Comparison of ENCODE assay signal across 9 mouse cellular contexts in the genomic region with DNA sequence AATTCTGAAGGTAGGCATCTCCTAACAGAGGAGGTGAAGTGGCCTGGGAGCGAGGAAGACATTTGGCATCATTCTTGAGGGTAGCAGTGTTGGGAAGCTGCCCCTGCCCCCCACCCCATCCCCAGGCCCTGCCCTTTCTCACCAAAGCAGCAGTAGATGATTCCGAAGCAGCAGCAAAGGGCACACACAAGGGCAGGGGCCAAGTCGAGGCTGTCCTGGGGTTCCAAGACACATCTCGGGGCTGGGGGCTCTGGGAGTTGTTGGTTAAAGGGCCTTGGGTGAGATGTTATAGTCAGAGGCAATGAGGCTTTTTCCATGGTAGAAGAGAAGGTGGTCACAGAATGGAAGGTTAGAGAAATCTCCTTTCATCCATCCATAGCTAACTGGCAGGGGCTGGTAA. TPM values are rescaled to one million over a fixed set of nuclear protein-coding genes. Genes with fewer than 3 reads are reported as not detected.
A peak's percentile ranks its signal among the peaks of the same experiment; 100 is the strongest.
DNase-seq lines count a peak whose midpoint lies in the region; ATAC-seq and TF ChIP-seq lines count a peak whose summit lies in the region.
"Had no signal": no experiment of that assay in that cellular context is flagged by ENCODE, and none has a peak within 500 bp of the region (broad histone marks: within the 10 kb centered on the region; RNA-seq: fewer than 3 reads in every experiment).

No protein-coding gene starts in this region.

- H3K9ac ChIP-seq in lung, embryonic 14.5 days = peak overlapping the region; percentile 87
- peak overlapping the region; percentile 80; the same call in 1 of the 2 replicates for H3K9ac ChIP-seq in forebrain, embryonic 14.5 days (ENCODE audit: low read length)
- H3K9ac ChIP-seq in limb, embryonic 12.5 days (replicated peaks) = peak overlapping the region; percentile 84
- peak overlapping the region; percentile 91 for H3K9ac ChIP-seq in neural tube, embryonic 15.5 days (replicated peaks)

- peak overlapping the region; percentile 99 for H3K27ac ChIP-seq in lung, embryonic 14.5 days (ENCODE audit: low read depth)
- H3K27ac ChIP-seq in forebrain, embryonic 14.5 days (ENCODE audit: low read depth, low read length) = no peak overlapping the region
- H3K27ac ChIP-seq in limb, embryonic 12.5 days = peak overlapping the region; percentile 99; the same call in 1 of the 2 replicates
- H3K27ac ChIP-seq in neural tube, embryonic 15.5 days (replicated peaks) = peak overlapping the region; percentile 98; the same call in 1 of the 2 replicates

- H3K9me3 ChIP-seq in lung, embryonic 14.5 days (ENCODE audit: low read depth, low read length) = no peaks in the 10 kb centered on the region
- no peaks in the 10 kb centered on the region for H3K9me3 ChIP-seq in forebrain, embryonic 14.5 days (replicated peaks; ENCODE audit: control insufficient read depth, low read length)
- no peaks in the 10 kb centered on the region for H3K9me3 ChIP-seq in limb, embryonic 12.5 days
- no peaks in the 10 kb centered on the region for H3K9me3 ChIP-seq in neural tube, embryonic 15.5 days (replicated peaks)

- no peak for DNase-seq in lung, embryonic 14.5 days
- DNase-seq in lung, postnatal 4 days = no peak
- no peak for DNase-seq in forebrain, embryonic 14.5 days (ENCODE audit: low spot score)
- no peak for DNase-seq in urinary bladder, postnatal 10 days (ENCODE audit: low spot score)
- DNase-seq in urinary bladder, postnatal 36 days (ENCODE audit: low spot score in 2 of 2) = no peak
- DNase-seq in cerebellum, adult 9-11 months = no peak
- DNase-seq: gastrocnemius, postnatal 36 days had no signal

- peaks cover 40% of the 10 kb centered on the region for H3K36me3 ChIP-seq in lung, embryonic 14.5 days (ENCODE audit: insufficient read depth)
- H3K36me3 ChIP-seq in forebrain, embryonic 14.5 days (ENCODE audit: control insufficient read depth, insufficient read depth, low read length) = peaks cover 16% of the 10 kb centered on the region
- peaks cover 55% of the 10 kb centered on the region for H3K36me3 ChIP-seq in limb, embryonic 12.5 days
- H3K36me3 ChIP-seq in neural tube, embryonic 15.5 days = peaks cover 15% of the 10 kb centered on the region; the same call in 1 of the 2 replicates

- TF ChIP-seq CTCF in lung, embryonic 14.5 days (IDR thresholded peaks at IDR 0.05; ENCODE audit: low read depth) = no peak

- H3K27me3 ChIP-seq in lung, embryonic 14.5 days (ENCODE audit: insufficient read depth, low read length) = no peaks in the 10 kb centered on the region
- H3K27me3 ChIP-seq in forebrain, embryonic 14.5 days (replicated peaks; ENCODE audit: control insufficient read depth, insufficient read depth, low read length) = no peaks in the 10 kb centered on the region
- H3K27me3 ChIP-seq in limb, embryonic 12.5 days = no peaks in the 10 kb centered on the region
- no peaks in the 10 kb centered on the region for H3K27me3 ChIP-seq in neural tube, embryonic 15.5 days (replicated peaks)

- peak overlapping the region; percentile 82 for H3K4me2 ChIP-seq in lung, embryonic 14.5 days
- peak overlapping the region; percentile 82 for H3K4me2 ChIP-seq in forebrain, embryonic 14.5 days (ENCODE audit: low read length)
- peak overlapping the region; percentile 87 for H3K4me2 ChIP-seq in limb, embryonic 12.5 days
- H3K4me2 ChIP-seq in neural tube, embryonic 15.5 days = peak overlapping the region; percentile 67

- H3K4me1 ChIP-seq in lung, embryonic 14.5 days (ENCODE audit: insufficient read depth) = peaks cover 18% of the 10 kb centered on the region
- H3K4me1 ChIP-seq in forebrain, embryonic 14.5 days (ENCODE audit: control insufficient read depth, insufficient read depth, low read length) = peaks cover 30% of the 10 kb centered on the region
- peaks cover 34% of the 10 kb centered on the region for H3K4me1 ChIP-seq in limb, embryonic 12.5 days (replicated peaks)
- peaks cover 43% of the 10 kb centered on the region for H3K4me1 ChIP-seq in neural tube, embryonic 15.5 days

- WGBS in lung, embryonic 14.5 days = 49% methylated on average over 4 of the region's 4 CpGs
- WGBS in forebrain, embryonic 14.5 days = 75% methylated on average over 4 of the region's 4 CpGs
- WGBS in limb, embryonic 12.5 days = 57% methylated on average over 4 of the region's 4 CpGs
- 66% methylated on average over 4 of the region's 4 CpGs for WGBS in neural tube, embryonic 15.5 days

- peak overlapping the region; percentile 80 for H3K4me3 ChIP-seq in lung, embryonic 14.5 days (ENCODE audit: low read depth, low read length)
- no peak overlapping the region for H3K4me3 ChIP-seq in forebrain, embryonic 14.5 days (ENCODE audit: low read depth, low read length)
- peak overlapping the region; percentile 77 for H3K4me3 ChIP-seq in limb, embryonic 12.5 days (replicated peaks)
- H3K4me3 ChIP-seq in neural tube, embryonic 15.5 days (replicated peaks) = peak overlapping the region; percentile 86

- no peak for ATAC-seq in lung, embryonic 14.5 days (ENCODE audit: insufficient read depth)
- no peak for ATAC-seq in forebrain, embryonic 14.5 days
- no peak for ATAC-seq in limb, embryonic 12.5 days (ENCODE audit: insufficient number of reproducible peaks, insufficient read depth, low FRiP score, low TSS enrichment, low read depth)
- no peak for ATAC-seq in neural tube, embryonic 15.5 days (ENCODE audit: low FRiP score)

RNA-seq across cellular contexts. Expression of a gene that starts 0.9 kb away (rescaled TPM):
- 34.9 and 38.2 TPM in 2 replicates for polyA plus RNA-seq in lung, embryonic 14.5 days (2014; fragmentation: Nextera tagmentation; extraction: Ambion mirVana)
- polyA plus RNA-seq in forebrain, embryonic 14.5 days (2014; fragmentation: Nextera tagmentation; extraction: Ambion mirVana) = 40.6 and 47.6 TPM in 2 replicates
- polyA plus RNA-seq in limb, embryonic 12.5 days (2016; fragmentation: Nextera tagmentation; extraction: Ambion mirVana) = 56.4 and 58.0 TPM in 2 replicates
- polyA plus RNA-seq in neural tube, embryonic 15.5 days (2015; fragmentation: Nextera tagmentation; extraction: Ambion mirVana) = 50.6 TPM in 2 replicates

RNA-seq across cellular contexts. Expression of a gene that starts 1.2 kb away (rescaled TPM):
- 12.1 and 15.1 TPM in 2 replicates for polyA plus RNA-seq in lung, embryonic 14.5 days (2014; fragmentation: Nextera tagmentation; extraction: Ambion mirVana)
- polyA plus RNA-seq in forebrain, embryonic 14.5 days (2014; fragmentation: Nextera tagmentation; extraction: Ambion mirVana) = 7.3 and 8.2 TPM in 2 replicates
- 22.6 and 23.4 TPM in 2 replicates for polyA plus RNA-seq in limb, embryonic 12.5 days (2016; fragmentation: Nextera tagmentation; extraction: Ambion mirVana)
- 14.4 and 16.6 TPM in 2 replicates for polyA plus RNA-seq in neural tube, embryonic 15.5 days (2015; fragmentation: Nextera tagmentation; extraction: Ambion mirVana)

RNA-seq across cellular contexts. Expression of a gene that starts 12.2 kb away (rescaled TPM):
- 1.5 and 2.1 TPM in 2 replicates for polyA plus RNA-seq in lung, embryonic 14.5 days (2014; fragmentation: Nextera tagmentation; extraction: Ambion mirVana)
- 0.37 and 0.62 TPM in 2 replicates for polyA plus RNA-seq in forebrain, embryonic 14.5 days (2014; fragmentation: Nextera tagmentation; extraction: Ambion mirVana)
- polyA plus RNA-seq in limb, embryonic 12.5 days (2016; fragmentation: Nextera tagmentation; extraction: Ambion mirVana) = 0.36 and 0.50 TPM in 2 replicates
- polyA plus RNA-seq in neural tube, embryonic 15.5 days (2015; fragmentation: Nextera tagmentation; extraction: Ambion mirVana) = 0.56 and 0.88 TPM in 2 replicates

RNA-seq across cellular contexts. Expression of a gene that starts 14.2 kb away (rescaled TPM):
- polyA plus RNA-seq in lung, embryonic 14.5 days (2014; fragmentation: Nextera tagmentation; extraction: Ambion mirVana) = 223 and 227 TPM in 2 replicates
- 218 and 228 TPM in 2 replicates for polyA plus RNA-seq in forebrain, embryonic 14.5 days (2014; fragmentation: Nextera tagmentation; extraction: Ambion mirVana)
- 241 and 260 TPM in 2 replicates for polyA plus RNA-seq in limb, embryonic 12.5 days (2016; fragmentation: Nextera tagmentation; extraction: Ambion mirVana)
- 147 and 153 TPM in 2 replicates for polyA plus RNA-seq in neural tube, embryonic 15.5 days (2015; fragmentation: Nextera tagmentation; extraction: Ambion mirVana)

RNA-seq across cellular contexts. Expression of a gene that starts 18.5 kb away (rescaled TPM):
- 55.8 and 63.9 TPM in 2 replicates for polyA plus RNA-seq in lung, embryonic 14.5 days (2014; fragmentation: Nextera tagmentation; extraction: Ambion mirVana)
- polyA plus RNA-seq in forebrain, embryonic 14.5 days (2014; fragmentation: Nextera tagmentation; extraction: Ambion mirVana) = 30.9 and 44.3 TPM in 2 replicates
- 27.9 and 31.6 TPM in 2 replicates for polyA plus RNA-seq in limb, embryonic 12.5 days (2016; fragmentation: Nextera tagmentation; extraction: Ambion mirVana)
- 23.5 and 34.2 TPM in 2 replicates for polyA plus RNA-seq in neural tube, embryonic 15.5 days (2015; fragmentation: Nextera tagmentation; extraction: Ambion mirVana)
